Mouse (Mus musculus): ENCODE results near the gene Pmm2.

The Pmm2 gene

GRCm38 (mm10) chr16:8680470-8680869 lies 43.0 kb downstream of the Pmm2 start, which contains the start of gene Gm5767:
Gm5767 (plus strand) TSS chr16:8680770.
- DNase-seq (ENCODE audit: low spot score): no peak

GRCm38 (mm10) chr16:8685087-8685486 lies 47.6 kb downstream of the Pmm2 start:
- DNase-seq (ENCODE audit: low spot score): no peak

GRCm38 (mm10) chr16:8686121-8686870 lies 48.8 kb downstream of the Pmm2 start:
- peak; percentile 85 for DNase-seq (ENCODE audit: low spot score)

GRCm38 (mm10) chr16:8686871-8687535 lies 49.5 kb downstream of the Pmm2 start:
- peak; percentile 54 for DNase-seq (ENCODE audit: low spot score)

- DNase-seq (ENCODE audit: low spot score): no peak
These were observed 50.2 kb downstream of the Pmm2 start for GRCm38 (mm10) chr16:8687559-8688112.

GRCm38 (mm10) chr16:8689979-8690656 lies 52.6 kb downstream of the Pmm2 start:
- DNase-seq (ENCODE audit: low spot score): no peak

GRCm38 (mm10) chr16:8691206-8691605 lies 53.7 kb downstream of the Pmm2 start:
- DNase-seq (ENCODE audit: low spot score): no peak

GRCm38 (mm10) chr16:8699556-8699955 lies 62.1 kb downstream of the Pmm2 start:
- peak; percentile 64 for DNase-seq (ENCODE audit: low spot score)

- peak; percentile 65 for DNase-seq (ENCODE audit: low spot score)
These were observed 63.1 kb downstream of the Pmm2 start for GRCm38 (mm10) chr16:8700586-8700985.

GRCm38 (mm10) chr16:8711998-8712397 lies 74.5 kb downstream of the Pmm2 start:
- no peak for DNase-seq (ENCODE audit: low spot score)

Data from testis, postnatal 10 days (tissue).